Mouse (Mus musculus) erythroblast, embryonic 14.5 days (primary cell): Measurements from ENCODE around the gene Coro2b.

Source experiments
- GATA1 ChIP-seq: IDR thresholded peaks from 2 replicates; pipeline ENCODE4 v1.6.1; 2012; ENCODE audit warnings: low read length, inconsistent platforms, mixed read lengths
- TAL1 ChIP-seq: IDR thresholded peaks from 3 replicates; pipeline ENCODE4 v1.6.1; 2012; ENCODE audit warnings: low read length, inconsistent platforms, mixed read lengths

DNA sequence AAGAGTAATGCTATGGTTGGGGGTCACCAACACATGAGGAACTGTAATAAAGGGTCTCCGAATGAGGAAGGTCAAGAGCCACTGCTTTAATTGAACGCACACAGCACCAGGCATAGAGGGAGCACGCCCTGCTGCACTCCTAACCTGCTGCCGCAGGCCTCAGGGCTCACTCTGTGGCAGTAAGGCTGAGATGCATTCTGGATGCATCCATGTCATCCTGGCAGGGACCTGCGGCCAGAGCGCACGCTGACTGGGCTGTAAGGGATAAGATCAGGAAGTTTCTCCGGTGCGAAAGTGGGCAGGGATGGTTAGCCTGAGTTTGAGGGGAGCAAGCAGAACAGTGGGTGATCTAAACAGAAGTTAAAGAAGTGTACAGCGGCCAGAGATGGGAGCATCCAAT, 17.5 kb downstream of the Coro2b start:
- TF ChIP-seq GATA1, result no peak
- TF ChIP-seq TAL1, result no peak
